Mouse (Mus musculus): Measurements from ENCODE around the gene Tmprss3. TPM values are rescaled to one million over a fixed set of nuclear protein-coding genes. Genes with fewer than 3 reads are reported as not detected.
A peak's percentile ranks its signal among the peaks of the same experiment; 100 is the strongest.

The Tmprss3 gene
- under 1 TPM in 1 of 2 experiments, not detected in 1; 0.13 TPM for total RNA-seq (2021)
- long read RNA-seq, experiment 1 = 0 reads
- long read RNA-seq, experiment 2 = 0 reads

DNA sequence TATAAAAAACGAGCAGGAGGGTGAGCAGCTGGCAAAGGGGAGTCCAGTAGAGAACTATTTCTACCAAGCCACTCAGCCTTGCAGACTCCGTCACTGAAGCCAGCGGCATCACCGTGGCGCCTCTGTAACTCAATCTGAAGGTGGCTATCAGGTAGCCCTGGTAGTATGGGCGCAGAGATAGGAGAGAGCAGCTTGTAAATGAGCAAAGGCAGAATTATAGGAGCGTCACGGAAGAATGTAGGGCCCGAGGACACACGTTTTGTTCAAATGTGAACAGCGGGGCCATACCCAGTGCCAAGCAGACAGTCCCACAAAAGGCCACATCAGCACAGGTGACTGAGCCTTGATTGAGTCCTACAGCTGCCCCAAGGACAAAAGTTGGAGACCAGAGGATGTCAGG, at the start of gene Tmprss3:
TSS of gene Tmprss3 (minus strand) at position 101 of the 400 bp plus-strand sequence.
- no peak for DNase-seq (ENCODE audit: low spot score in 2 of 2)
- intact Hi-C loops (cut with DNase I) = no loop called here

DNA sequence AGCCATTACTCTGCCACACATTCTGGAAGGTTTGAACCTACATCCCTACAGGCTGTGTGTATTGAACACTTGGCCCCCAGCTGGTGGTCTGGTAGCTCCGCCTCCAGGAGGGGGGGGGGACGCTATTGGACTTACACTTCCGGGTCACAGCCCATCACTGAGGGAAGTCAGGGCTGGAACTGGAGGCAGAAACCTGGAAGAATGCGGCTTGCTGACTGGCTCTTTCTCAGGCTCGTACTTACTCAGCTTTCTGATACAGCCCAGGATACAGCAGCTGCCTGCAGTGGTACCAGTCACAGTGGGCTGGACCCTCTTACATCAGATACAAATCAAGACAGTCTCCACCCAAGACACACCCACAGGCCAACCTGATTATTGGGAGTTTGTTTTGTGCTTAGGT, 48.4 kb upstream of the Tmprss3 start:
- no peak for DNase-seq (ENCODE audit: low spot score in 2 of 2)
- intact Hi-C loops (cut with DNase I) = no loop called here

DNA sequence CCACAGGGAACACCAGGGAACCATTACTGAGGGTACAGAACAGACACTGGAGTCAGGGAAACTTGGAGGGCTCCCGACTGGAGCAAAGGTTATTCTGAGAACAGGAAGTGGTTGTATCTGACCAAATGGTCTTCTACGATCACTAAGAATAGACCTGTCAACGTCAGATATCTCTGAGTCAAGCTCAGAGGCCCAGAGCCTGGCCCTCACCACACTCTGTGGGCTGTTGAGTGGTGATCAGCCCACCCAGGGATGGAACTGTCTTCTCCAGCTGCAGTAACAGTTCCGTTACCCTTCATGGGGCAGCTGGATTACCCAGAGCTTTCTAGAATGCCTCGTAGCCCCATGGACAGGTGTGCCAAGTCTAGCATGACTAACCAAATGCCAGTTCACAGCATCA, 46.5 kb upstream of the Tmprss3 start:
- intact Hi-C loops (cut with DNase I) = no loop called here
- no peak for DNase-seq (ENCODE audit: low spot score in 2 of 2)

DNA sequence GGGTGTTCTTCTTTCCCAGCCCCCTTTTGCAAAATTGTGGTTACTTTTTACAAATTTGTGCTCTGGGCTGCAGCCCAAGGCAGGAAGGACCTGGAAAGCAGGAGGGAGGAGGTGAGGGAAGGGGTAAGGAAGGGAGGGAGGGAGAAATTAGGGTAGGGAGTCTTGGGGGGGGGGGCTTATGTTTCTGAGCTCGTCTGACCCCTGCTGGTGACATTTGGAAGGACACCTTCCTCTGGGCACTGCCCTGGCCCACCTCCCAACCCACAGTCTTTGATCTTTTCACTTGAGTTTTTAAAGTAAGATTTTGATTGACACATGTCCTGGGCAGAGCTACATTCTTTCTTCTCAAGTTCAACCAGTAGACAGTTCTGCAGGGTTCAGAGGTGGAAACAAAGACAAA, 44.0 kb upstream of the Tmprss3 start:
- intact Hi-C loops (cut with DNase I) = no loop called here

DNA sequence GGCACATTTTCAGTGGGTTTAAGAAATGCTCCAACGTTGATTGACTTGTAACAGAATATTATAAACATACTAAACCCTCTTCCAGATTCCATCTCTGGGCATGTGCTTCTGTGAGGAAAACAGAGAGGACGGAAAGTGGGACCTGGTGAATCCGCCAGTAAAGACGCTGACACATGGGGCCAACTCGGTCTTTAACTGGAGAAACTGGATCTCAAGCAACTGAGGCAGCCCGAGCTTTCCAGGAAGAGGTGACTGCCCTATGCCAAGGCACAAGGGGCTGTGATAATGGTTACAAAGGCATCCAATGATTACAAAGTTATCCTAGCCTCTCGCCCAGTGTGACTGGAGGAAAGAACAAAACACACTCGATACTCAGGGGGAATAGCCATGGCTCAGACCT, 42.4 kb upstream of the Tmprss3 start:
- intact Hi-C loops (cut with DNase I) = no loop called here

More for the DNA sequence above, 44.0 kb upstream of the Tmprss3 start:
- DNase-seq (ENCODE audit: low spot score in 2 of 2) = no peak

DNA sequence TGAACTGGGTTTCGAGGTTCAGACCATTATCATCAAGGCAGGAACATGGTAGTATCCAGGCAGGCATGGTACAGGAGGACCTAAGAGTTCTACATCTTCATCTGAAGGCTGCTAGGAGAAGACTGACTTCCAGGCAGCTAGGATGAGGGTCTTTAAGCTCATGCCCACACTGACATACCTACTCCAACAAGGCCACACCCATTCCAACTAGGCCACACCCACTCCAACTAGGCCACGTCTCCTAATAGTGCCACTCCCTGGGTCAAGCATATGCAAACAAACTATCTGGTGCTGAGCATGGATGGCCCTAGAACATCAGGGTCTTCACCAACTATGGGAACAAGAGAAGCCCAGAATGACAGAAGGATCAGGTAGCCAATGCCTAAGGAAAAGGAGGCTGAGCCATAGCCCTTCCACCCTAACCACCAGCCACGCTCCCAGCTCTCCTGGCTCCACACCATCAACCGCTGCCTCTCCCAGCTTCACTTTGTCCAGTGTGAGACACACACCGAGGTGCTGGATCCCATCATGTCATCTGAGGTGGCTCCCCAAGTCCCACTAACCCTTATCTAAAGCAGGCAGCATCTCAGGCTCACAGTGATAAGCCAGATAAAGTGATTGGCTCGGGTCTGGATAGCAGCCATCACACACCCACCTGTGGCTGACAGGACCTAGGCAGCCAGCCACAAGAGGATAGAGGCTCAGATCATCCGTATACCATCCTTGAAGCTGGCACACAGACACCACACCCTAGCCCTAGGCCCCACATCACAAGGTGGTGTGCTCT, 39.6 kb upstream of the Tmprss3 start:
- no peak for DNase-seq (ENCODE audit: low spot score in 2 of 2)
- intact Hi-C loops (cut with DNase I) = no loop called here

More for the DNA sequence above, 42.4 kb upstream of the Tmprss3 start:
- no peak for DNase-seq (ENCODE audit: low spot score in 2 of 2)

DNA sequence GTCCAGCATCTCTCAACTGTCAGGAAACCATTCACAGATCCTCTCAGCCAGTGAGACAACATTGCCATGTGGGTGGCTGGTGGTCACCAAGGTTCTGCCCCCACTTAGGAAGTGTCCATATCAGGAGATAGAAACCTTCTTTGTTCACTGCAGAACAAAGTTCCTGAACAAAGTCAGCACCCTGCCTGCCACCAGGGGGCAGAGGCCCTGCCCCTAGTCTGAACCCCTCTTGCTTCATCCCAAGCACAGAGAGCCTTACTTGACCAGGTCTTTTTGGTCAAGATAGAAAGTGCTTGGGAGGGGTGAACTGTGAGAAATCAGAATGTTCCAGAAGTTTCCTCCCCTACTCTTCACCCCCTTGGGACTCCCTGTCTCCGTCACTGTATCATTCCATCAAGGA, 37.1 kb upstream of the Tmprss3 start:
- intact Hi-C loops (cut with DNase I) = no loop called here
- DNase-seq (ENCODE audit: low spot score in 2 of 2) = no peak

DNA sequence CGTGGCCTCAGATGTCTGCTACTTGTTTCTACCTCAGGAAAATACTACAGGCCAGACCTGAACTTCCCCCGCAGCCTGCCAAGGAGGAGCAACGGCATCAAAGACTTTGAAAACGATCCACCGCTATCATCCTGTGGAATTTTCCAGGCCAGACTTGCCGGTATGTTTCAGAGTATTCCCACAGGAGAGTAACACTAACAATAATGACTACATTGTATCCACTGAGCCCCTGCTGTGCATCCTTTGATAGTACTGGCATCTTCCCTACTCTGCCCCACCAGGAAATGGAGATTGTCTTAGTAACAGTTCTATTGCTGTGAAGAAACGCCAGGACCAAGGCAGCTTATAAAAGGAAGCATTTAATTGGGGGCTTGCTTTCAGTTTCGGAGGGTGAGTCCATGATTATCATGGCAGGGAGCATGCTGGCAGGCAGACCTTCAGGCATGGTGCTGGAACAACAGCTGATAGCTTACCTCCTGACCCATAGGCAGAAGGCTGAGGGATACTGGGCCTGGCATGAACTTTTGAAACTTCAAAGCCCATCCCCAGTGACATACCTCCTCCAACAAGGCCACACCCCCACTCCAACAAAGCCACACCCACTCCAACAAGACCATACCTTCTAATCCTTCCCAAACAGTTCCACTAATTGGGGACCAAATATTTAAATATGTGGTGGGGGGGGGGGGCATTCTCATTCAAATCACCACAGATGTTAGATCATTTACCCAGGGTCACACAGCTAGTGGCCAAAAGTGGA, 33.7 kb upstream of the Tmprss3 start:
- intact Hi-C loops (cut with DNase I) = no loop called here
- DNase-seq (ENCODE audit: low spot score in 2 of 2) = no peak

DNA sequence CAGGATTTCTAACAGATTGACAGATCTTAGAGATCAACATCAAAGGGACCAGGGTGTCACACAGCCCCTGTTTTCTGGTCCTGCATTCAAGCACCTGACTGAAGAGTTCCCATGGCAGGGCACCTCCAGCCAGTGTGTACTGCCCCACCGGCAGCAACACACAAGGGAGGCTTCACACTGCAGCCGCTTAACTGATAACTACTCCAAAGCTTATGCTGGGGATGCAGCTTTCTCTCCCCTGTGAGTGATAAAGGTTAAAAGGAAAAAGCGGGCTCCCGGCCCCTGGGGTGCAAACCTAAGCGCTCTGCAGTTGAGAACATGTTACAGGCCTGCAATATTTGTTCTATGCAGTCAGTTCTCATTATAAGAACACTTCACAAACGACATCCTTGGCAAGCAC, 33.0 kb upstream of the Tmprss3 start:
- no peak for DNase-seq (ENCODE audit: low spot score in 2 of 2)
- intact Hi-C loops (cut with DNase I) = no loop called here

DNA sequence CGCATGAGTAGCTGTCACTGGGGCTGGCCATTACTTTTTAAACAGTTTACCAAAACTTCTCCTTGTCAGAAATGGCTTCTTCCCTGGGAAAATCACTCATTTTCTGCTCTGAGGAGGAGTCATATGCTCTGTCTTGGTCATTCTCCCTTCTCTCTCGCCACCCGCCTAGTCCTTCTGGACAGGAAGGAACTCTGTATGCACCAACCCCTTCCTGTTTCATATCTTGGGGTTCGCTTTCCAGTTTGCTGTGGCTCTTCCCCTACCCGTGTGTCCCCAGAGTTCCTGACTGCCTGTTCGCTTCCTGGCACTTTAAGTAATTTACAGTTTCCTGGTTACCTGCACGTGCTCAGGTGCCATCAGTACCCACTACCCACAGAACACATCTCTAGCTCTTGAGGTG, 28.2 kb upstream of the Tmprss3 start:
- intact Hi-C loops (cut with DNase I) = no loop called here
- DNase-seq (ENCODE audit: low spot score in 2 of 2) = no peak

DNA sequence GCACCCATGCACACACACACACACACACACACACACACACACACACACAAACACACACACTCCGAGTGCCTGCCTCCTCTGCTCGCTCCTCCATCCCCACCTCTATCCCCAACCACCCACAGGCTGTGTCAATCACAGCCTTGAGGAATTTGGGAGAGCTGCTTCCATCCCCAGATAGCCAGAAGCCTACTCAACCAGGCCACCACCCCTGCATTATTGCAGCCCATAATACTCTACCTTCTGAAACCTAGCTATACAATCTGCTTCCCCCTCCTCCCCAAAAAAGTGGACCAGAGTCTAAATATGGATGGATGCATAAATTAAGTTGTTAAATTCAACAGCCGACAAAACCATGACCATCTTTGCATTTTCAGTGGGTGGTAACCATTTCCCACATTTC, 27.6 kb upstream of the Tmprss3 start:
- peak; percentile 22 to 52 for DNase-seq (ENCODE audit: low spot score in 2 of 2)
- intact Hi-C loops (cut with DNase I) = no loop called here

DNA sequence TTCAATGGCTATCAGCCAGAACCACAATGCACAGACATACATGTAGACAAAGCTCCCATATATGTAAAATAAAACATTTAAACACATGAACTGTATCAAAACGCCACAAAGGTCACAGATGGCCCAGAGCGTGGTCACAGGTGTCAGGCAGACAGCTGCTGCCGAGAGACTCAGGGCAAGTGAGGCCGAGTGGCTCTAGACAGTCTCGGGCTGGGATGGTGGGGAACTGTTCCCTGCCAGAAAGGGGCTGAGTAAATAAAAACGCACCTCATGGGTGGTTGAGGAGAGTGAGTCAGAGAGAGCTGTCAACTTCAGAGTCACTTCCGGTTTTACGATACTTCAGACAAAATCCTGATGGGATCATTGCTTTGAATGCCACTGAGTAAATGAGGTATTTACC, 25.8 kb upstream of the Tmprss3 start:
- intact Hi-C loops (cut with DNase I) = no loop called here
- DNase-seq (ENCODE audit: low spot score in 2 of 2) = no peak

DNA sequence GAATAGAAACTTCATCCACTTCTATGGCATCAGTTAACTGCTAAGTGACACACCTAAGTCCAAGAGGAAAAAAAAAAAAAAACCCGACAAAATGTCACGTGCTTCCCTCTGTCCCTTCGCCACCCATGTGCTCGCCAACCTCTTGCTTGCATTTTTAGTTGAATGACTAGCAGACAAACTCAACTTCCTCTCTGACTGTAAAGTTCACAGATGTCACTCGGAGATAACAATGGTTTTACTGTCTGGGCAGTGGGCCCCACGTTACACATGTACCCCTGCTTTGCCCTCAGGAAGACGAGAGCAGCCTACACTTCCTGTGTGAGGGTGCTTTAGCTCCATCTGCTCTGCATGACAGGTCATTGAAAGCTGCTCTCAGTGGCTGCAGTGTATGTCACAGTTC, 25.1 kb upstream of the Tmprss3 start:
- no peak for DNase-seq (ENCODE audit: low spot score in 2 of 2)
- intact Hi-C loops (cut with DNase I) = no loop called here

DNA sequence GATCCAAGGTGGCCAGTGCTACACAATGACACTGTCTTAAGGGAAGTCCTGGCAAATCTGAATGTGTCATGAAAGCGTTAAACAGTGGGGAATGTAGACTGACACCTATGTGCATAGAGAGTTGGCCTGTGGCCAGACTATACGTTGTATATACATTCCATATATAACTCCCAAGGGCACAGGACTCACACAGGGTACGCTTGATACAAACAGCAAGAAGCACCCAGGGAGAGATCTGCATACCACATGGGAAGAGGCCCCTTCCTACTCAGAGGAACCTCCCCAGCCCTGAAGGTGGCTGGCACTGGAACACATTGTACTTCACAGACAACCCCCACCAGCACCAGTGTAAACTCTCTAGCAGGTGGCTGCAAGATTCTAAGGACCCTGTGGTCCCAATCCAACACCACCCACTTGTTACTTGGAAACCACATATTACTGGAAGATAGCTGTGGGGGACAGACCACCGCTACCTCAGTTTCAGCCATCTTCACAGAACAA, 24.1 kb upstream of the Tmprss3 start:
- intact Hi-C loops (cut with DNase I) = no loop called here
- peak in 1 of 2 experiments; percentile 28 for DNase-seq (ENCODE audit: low spot score in 2 of 2)

DNA sequence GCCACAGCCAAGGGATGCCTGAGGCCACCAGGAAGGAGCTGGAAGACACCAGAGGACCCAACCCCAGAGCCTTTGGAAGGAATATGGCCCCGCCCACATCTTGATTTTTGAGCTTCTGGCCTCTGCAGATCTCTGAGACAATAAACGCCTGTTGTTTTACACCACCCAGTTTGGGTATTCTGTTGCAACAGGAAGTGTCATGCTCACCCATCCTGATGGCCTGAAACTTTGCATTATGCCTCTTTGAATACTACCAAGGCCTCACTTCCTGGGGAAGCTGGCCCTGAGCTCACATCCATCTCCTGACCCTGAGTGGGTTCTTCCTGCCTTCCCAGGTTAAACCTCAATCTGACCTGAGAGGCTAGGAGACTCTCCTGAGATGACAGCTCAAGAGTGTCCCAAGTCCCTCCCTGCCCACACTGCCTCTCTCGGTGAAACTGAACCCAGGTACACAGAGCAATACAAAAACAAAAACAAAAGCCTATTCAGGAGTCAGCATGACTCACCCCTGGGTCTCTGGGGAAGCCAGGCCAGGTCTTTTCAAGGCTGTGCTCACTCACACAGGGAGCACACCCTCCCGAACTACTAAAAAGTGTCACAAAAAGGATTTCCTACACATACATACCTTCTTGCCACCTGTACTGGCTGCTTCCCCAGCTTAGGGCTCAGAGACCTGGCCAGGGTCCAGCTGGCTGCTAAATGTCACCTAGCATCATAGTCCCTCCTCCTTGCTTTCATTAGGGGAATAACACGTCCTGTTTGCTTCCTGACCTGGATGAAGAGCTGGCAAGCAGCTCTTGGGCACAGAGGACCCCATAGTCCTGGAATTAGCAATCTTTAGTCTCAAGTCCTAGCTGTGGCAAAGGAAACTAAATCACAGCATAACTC, 17.5 kb upstream of the Tmprss3 start:
- intact Hi-C loops (cut with DNase I) = no loop called here
- DNase-seq (ENCODE audit: low spot score in 2 of 2) = no peak

DNA sequence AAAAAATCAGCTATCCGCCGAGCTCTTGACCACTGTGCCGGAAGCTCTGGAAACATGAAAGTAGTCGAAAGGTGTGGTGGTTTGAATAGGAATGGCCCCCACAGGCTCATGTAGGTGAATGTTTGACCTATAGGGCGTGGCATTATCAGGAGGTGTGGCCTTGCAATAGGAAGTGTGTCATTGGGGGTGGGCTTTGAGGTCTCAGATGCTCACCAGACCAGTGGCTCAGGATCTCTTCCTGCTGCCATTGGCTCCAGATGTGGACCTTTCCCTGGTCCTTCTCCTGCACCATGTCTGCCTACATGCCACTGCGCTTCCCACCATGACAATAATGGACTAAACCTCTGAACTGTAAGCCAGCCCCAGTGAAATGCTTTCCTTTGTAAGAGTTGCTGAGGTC, 13.1 kb upstream of the Tmprss3 start:
- intact Hi-C loops (cut with DNase I) = no loop called here
- no peak for DNase-seq (ENCODE audit: low spot score in 2 of 2)

DNA sequence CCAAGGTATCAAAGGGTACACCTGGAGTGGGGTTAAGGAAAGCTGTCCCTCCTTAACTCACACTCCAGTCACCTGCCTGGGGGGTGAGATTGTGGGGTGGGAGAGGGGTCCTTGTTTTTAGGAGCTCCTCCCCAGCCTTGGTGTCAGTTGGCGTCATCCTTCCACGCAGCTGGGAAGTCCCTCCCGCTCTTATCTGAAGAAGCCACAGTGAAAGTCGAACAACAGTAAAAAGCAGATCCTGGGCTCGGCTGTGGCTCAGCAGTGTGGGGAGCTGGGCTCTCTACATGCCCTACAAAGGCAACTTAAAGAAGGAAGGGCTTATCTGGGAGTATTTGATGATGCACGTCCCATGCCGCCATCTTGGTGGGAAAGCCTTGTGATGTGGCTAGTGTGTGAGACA, 11.5 kb upstream of the Tmprss3 start:
- intact Hi-C loops (cut with DNase I) = no loop called here

DNA sequence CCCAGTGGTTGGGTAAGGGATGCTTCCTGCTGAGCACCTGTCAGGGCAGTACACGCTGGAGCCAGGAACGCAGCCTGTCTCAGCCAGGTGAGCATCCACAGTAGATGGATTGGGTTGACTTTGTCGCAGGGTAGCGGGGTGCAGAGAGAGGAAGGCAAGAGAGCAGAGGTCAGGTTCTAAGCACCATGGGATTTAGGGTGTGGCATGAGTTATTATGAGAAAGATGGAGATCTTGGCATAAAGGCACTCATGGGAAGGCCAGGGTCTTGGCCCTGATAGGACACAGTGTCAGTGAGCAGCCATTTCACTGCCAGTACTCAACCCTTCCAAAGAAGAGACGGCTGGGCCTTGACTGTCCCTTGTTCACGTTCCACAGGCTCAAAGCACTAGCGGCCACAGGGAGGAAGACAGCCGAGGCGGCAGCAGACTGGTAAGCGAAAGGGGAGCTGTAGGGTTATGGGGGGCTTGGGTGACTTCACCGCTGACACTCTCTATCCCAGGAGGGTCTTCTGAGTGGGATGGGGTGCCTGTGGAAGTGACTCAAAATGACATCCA, 10.7 kb upstream of the Tmprss3 start:
- DNase-seq (ENCODE audit: low spot score in 2 of 2) = no peak
- intact Hi-C loops (cut with DNase I) = no loop called here

More for the DNA sequence above, 11.5 kb upstream of the Tmprss3 start:
- no peak for DNase-seq (ENCODE audit: low spot score in 2 of 2)

DNA sequence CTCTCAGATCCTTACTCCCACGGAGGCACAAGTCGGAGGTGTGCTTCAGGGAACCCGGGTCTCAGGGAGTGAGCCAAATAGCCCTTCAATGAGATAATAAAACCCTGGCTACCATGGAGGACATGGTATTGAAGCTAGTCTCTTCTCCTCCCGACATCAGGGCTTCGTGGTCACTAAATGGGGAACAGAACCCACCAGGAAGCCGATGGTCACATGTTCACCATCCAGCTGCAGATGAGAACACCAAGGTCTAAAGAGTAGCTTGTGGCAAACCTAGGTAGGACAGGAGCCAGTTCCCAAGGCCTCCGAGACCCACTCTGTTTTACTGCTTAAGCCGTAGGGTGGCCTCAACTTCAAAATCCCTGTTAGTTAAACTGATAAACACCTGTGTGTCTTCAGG, 9.9 kb upstream of the Tmprss3 start:
- intact Hi-C loops (cut with DNase I) = no loop called here
- DNase-seq (ENCODE audit: low spot score in 2 of 2) = no peak
